Mouse (Mus musculus) forebrain, embryonic 11.5 days (tissue): ENCODE measurements around the gene Prkd1. TPM values are rescaled to one million over a fixed set of nuclear protein-coding genes. Genes with fewer than 3 reads are reported as not detected.

Experiments
- ATAC-seq: fragments of 200-750 bp; cut with Nextera tagmentation; replicated peaks from 2 replicates; pipeline ENCODE4 v1.8.0; 2017; ENCODE audit warnings: moderate TSS enrichment; ENCODE audit not compliant: low FRiP score
- DNase-seq: peaks from one replicate; pipeline ENCODE4 v3.0.0-alpha.2; 2017; ENCODE audit warnings: low spot score
- H3K27ac ChIP-seq: fragments of 300-500 bp; sonication (generic); 2 replicates; pipeline ENCODE4 v1.5.1; 2014; ENCODE audit warnings: low read depth, low read length
- H3K27me3 ChIP-seq: fragments of 300-500 bp; sonication (generic); 2 replicates; pipeline ENCODE4 v1.6.1; 2014; ENCODE audit warnings: mild to moderate bottlenecking, low read length, mixed read lengths; ENCODE audit not compliant: control insufficient read depth, insufficient read depth
- H3K36me3 ChIP-seq: fragments of 300-500 bp; sonication (generic); 2 replicates; pipeline ENCODE4 v1.6.1; 2014; ENCODE audit warnings: mild to moderate bottlenecking, low read length, moderate library complexity, mixed read lengths; ENCODE audit not compliant: control insufficient read depth, insufficient read depth
- H3K4me1 ChIP-seq: fragments of 300-500 bp; sonication (generic); replicated peaks from 2 replicates; pipeline ENCODE4 v1.6.1; 2014; ENCODE audit warnings: low read length, mixed read lengths; ENCODE audit not compliant: control insufficient read depth, insufficient read depth
- H3K4me2 ChIP-seq: fragments of 300-500 bp; sonication (generic); 2 replicates; pipeline ENCODE4 v1.6.1; 2014; ENCODE audit warnings: low read depth, mild to moderate bottlenecking, low read length, moderate library complexity, mixed read lengths; ENCODE audit not compliant: severe bottlenecking
- H3K4me3 ChIP-seq: fragments of 300-500 bp; sonication (generic); 2 replicates; pipeline ENCODE4 v1.5.1; 2014; ENCODE audit warnings: low read depth, low read length
- H3K9ac ChIP-seq: fragments of 300-500 bp; sonication (generic); 2 replicates; pipeline ENCODE4 v1.6.1; 2014; ENCODE audit warnings: low read length
- H3K9me3 ChIP-seq: fragments of 300-500 bp; sonication (generic); 2 replicates; pipeline ENCODE4 v1.6.1; 2016; ENCODE audit warnings: low read length, mixed read lengths; ENCODE audit not compliant: control insufficient read depth
- WGBS: fragments of 180-500 bp; shearing (Covaris S2); extraction: QIAGEN DNeasy Blood & Tissue Kit; methylation state at CpG from one replicate; pipeline ENCODE4 v1.1.7; 2014; 5-methylcytosine and 5-hydroxymethylcytosine counted together
- polyA plus RNA-seq: library from polyadenylated mRNA; unstranded; fragments of >200 nt; fragmentation: Nextera tagmentation; extraction: Ambion mirVana; gene quantifications from 2 replicates; pipeline ENCODE4 v1.2.1, GENCODE M21; 2014

The Prkd1 gene
- polyA plus RNA-seq, 1 experiment from 2014 or later, result 8.5 TPM

DNA sequence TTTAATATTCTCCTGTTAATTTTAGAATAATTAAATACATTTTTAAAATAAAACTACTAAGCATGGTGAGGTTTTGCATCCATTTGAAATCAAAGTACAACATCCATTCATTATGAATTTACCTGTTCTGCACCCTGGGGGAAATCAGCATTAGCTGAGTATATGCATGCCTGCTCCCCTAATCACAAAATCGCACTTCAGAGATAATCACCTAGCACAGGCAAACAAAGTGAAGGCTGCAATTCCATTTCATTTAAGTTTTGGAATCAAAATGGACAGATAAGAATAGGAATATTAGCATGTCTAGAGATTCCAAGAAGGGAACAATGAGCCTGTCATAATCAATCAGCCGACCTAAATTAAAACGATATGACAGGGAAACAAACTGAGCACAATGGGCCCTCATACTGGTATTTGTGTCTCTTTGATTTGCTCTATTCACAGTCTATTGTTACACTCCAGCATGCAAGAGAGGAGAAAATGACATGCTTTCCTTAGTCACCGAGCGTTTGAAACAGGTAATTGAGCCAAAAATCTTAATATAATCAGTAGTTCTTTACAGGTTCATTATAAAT is 218.7 kb downstream of the Prkd1 start:
- ATAC-seq, result no peak
- Histone ChIP-seq H3K27ac (no peak overlapping the region), H3K4me3 (no peak overlapping the region), H3K27me3 (no peaks in the 10 kb centered on the region), H3K36me3 (no peaks in the 10 kb centered on the region), H3K4me2 (no peak overlapping the region), H3K9ac (no peak overlapping the region), H3K9me3 (no peaks in the 10 kb centered on the region), H3K4me1 (no peaks in the 10 kb centered on the region)
- WGBS, result 59% methylated on average over 5 of the region's 5 CpGs
- no peak for DNase-seq

DNA sequence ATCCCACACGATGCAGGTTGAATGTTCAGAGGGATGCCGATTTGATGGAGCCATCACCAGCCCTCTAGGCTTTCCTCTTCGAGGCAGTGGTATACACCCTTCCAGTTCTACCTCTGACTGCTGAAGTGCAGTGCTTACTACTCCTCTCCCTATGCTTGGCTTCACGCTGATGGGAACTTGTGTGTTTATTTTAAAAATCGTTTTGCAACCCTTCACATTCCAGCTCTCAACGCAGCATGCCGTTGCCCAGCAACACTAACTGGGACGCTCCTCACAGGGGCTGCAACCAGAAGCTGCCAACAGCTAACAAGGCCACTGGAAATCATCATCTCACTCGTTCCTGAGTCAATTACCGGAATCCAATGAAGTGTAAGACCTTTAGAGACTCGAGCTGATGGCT is 296.5 kb downstream of the Prkd1 start:
- DNase-seq (peak; percentile 52), ATAC-seq (peak; percentile 58)
- H3K9ac ChIP-seq, result no peak overlapping the region
- H3K27ac ChIP-seq, result no peak overlapping the region
- H3K4me1 ChIP-seq, result no peaks in the 10 kb centered on the region
- 56% methylated on average over 11 of the region's 11 CpGs for WGBS
- no peaks in the 10 kb centered on the region for H3K9me3 ChIP-seq
- H3K4me2 ChIP-seq, result no peak overlapping the region
- H3K27me3 ChIP-seq, result no peaks in the 10 kb centered on the region
- no peak overlapping the region for H3K4me3 ChIP-seq
- no peaks in the 10 kb centered on the region for H3K36me3 ChIP-seq

DNA sequence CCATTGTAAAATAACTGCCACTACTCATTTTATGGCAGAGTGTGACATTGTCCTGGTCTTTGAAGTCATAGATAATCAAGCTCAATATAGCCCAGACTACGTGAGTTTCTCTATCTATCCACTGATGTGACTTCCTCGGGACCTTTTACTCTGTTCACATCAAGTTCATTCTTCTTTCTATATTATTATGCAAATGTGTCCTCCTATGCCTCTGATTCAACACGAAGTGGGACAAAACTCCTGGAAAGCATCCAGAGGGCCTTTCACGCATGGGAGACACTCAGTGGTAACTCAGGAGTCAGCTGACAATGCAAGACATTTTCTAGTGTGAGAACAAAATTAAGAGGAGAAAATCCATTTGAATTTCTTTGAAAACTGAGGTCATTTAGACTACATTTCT is 315.7 kb downstream of the Prkd1 start:
- ATAC-seq, result peak; percentile 72
- H3K9ac ChIP-seq, result no peak overlapping the region
- WGBS, result 28% methylated on average over 4 of the region's 4 CpGs
- no peak overlapping the region for H3K4me3 ChIP-seq
- no peak overlapping the region for H3K27ac ChIP-seq
- no peaks in the 10 kb centered on the region for H3K27me3 ChIP-seq
- no peaks in the 10 kb centered on the region for H3K4me1 ChIP-seq
- H3K4me2 ChIP-seq, result no peak overlapping the region
- DNase-seq, result no peak
- H3K9me3 ChIP-seq, result no peaks in the 10 kb centered on the region
- no peaks in the 10 kb centered on the region for H3K36me3 ChIP-seq

DNA sequence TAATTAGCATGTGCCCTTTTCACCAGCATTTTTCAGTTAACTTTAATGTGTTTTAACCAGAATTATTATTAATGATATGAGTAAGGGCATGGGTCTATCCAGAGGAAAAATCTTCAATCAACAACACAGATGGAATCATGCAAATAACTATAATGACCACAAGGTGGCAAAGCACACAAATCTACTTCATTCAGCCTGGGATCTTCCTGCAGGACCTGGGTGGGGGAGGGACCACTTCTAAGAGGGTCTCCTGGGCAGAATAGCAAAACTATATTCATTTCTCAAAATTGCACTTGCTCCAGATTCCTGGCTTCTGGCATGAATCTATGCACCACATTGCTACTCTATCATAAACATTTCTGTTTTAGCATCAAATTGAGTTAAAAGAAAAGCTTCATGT is 334.3 kb downstream of the Prkd1 start:
- no peak overlapping the region for H3K4me2 ChIP-seq
- H3K4me1 ChIP-seq, result no peaks in the 10 kb centered on the region
- DNase-seq (no peak), ATAC-seq (0 out of 2 replicates have a peak, but pooled peaks have one; percentile 30)
- H3K27ac ChIP-seq, result no peak overlapping the region
- no peak overlapping the region for H3K4me3 ChIP-seq
- H3K9me3 ChIP-seq, result no peaks in the 10 kb centered on the region
- no peaks in the 10 kb centered on the region for H3K36me3 ChIP-seq
- no peaks in the 10 kb centered on the region for H3K27me3 ChIP-seq
- H3K9ac ChIP-seq, result no peak overlapping the region

DNA sequence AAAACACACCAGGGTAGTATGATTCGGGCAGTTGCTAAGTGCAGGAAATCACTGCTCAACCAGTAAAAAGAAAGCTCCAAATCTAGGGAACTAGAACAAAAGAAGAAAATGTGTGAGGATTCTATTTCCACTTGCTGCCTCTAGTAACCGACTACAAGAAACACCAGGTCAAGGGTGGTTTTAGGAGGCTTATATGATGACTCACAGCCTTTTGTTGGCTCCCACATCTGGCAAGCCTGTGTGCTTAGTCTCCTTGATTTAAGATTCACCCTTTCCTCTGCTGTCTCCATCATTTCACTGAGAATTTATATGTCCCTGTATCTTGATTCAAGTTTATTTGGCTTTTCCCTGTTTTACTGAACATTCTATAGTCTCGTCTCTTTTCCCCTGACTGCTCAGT is 339.6 kb downstream of the Prkd1 start:
- Histone ChIP-seq H3K27me3 (no peaks in the 10 kb centered on the region), H3K27ac (no peak overlapping the region), H3K36me3 (no peaks in the 10 kb centered on the region), H3K9ac (no peak overlapping the region), H3K4me2 (no peak overlapping the region), H3K9me3 (no peaks in the 10 kb centered on the region), H3K4me3 (no peak overlapping the region), H3K4me1 (no peaks in the 10 kb centered on the region)
- no peak for DNase-seq
- 79% methylated on average over 3 of the region's 3 CpGs for WGBS
- ATAC-seq, result no peak

DNA sequence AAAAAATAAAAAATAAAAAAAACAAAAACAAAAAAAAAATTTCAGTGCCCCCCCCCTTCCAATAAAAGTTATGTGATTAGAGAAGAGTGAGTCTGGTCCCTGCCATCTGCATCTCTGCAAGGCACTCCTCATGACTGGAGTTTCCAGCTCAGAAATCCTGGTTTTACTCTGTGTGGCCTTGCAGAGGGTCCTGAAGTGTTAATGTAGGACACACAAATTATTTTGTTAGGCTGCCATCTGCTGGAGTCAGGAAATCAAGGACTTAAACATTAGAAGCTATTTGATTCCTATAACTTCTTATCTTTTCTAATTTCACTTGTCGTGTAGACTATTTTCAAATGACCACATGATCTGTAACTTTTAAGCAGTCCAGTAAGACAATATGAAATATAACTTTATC is 347.6 kb downstream of the Prkd1 start:
- Histone ChIP-seq H3K4me3 (no peak overlapping the region), H3K9ac (no peak overlapping the region), H3K27me3 (no peaks in the 10 kb centered on the region), H3K4me2 (no peak overlapping the region), H3K4me1 (no peaks in the 10 kb centered on the region; the same call in 1 of the 2 replicates), H3K36me3 (no peaks in the 10 kb centered on the region), H3K9me3 (no peaks in the 10 kb centered on the region), H3K27ac (no peak overlapping the region)
- DNase-seq, result no peak
- 28% methylated on average over 1 of the region's 1 CpGs for WGBS
- ATAC-seq, result peak; percentile 91

DNA sequence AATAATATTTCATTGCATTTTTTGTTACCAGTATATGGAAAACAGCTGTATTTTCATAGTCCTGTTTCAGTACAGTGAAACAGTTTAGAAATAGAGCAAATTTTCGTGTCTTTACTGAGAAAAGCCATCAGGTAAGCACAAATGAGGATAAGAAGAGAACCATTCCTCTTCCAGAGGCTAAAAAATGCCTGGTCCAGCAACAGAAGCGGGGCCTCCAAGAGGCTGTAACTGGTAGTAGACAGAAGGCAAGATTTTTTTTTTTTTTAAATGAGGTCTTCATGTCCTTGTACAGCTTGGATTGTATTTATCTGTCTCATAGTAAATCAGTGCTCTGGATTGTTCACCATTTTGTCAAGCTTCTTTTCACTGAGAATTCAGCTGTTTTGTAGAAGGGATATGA is 352.8 kb downstream of the Prkd1 start:
- 53% methylated on average over 2 of the region's 2 CpGs for WGBS
- ATAC-seq, result 0 out of 2 replicates have a peak, but pooled peaks have one; percentile 59
- no peak overlapping the region for H3K9ac ChIP-seq
- DNase-seq, result no peak
- no peak overlapping the region for H3K4me3 ChIP-seq
- no peaks in the 10 kb centered on the region for H3K36me3 ChIP-seq
- H3K27ac ChIP-seq, result no peak overlapping the region
- H3K27me3 ChIP-seq, result no peaks in the 10 kb centered on the region
- no peak overlapping the region for H3K4me2 ChIP-seq
- H3K4me1 ChIP-seq, result no peaks in the 10 kb centered on the region; the same call in 1 of the 2 replicates
- no peaks in the 10 kb centered on the region for H3K9me3 ChIP-seq

DNA sequence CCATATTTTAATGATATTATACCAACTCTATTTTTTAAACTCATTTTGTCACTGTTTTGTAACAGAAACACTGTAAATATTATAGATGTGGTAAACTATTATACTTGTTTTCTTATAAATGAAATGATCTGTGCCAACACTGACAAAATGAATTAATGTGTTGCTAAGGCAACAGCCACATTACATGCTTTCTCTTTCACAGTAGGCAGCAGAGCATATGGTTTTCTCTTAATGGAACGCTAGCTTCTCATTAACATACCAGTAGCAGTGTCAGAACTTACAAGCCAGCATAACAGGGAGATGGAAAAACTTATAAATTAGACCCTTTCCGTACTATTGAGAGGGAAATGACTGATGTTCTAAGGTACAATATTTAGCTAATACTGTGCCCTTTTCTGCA is 353.3 kb downstream of the Prkd1 start:
- no peaks in the 10 kb centered on the region for H3K9me3 ChIP-seq

DNA sequence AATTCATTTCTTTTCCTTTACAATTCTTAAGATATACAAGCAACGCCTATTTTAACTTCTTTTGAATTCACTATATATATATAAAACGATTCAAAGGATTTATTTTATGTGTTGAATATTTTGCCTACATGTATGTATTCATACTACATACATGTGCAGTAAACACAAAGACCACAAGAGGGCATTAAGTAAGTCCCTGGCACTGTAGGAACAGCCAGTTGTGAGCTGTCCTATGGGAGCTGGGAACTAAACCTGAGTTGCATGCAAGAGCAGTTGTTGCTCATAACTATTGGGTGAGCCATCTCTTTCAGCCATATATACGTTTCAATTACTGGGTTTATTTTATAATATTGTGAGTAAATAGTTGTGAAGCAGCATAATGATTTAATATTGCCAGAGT is 356.1 kb downstream of the Prkd1 start:
- H3K4me2 ChIP-seq, result no peak overlapping the region
- H3K9ac ChIP-seq, result no peak overlapping the region
- H3K36me3 ChIP-seq, result no peaks in the 10 kb centered on the region
- WGBS, result 78% methylated on average over 3 of the region's 3 CpGs
- DNase-seq, result no peak
- no peaks in the 10 kb centered on the region for H3K4me1 ChIP-seq
- ATAC-seq, result no peak
- H3K27me3 ChIP-seq, result no peaks in the 10 kb centered on the region
- H3K4me3 ChIP-seq, result no peak overlapping the region
- H3K9me3 ChIP-seq, result no peaks in the 10 kb centered on the region
- no peak overlapping the region for H3K27ac ChIP-seq

More for the DNA sequence above, 353.3 kb downstream of the Prkd1 start:
- Histone ChIP-seq H3K9ac (no peak overlapping the region), H3K4me1 (no peaks in the 10 kb centered on the region; the same call in 1 of the 2 replicates), H3K27ac (no peak overlapping the region), H3K4me3 (no peak overlapping the region), H3K36me3 (no peaks in the 10 kb centered on the region), H3K27me3 (no peaks in the 10 kb centered on the region), H3K4me2 (no peak overlapping the region)
- ATAC-seq (peak; percentile 87), DNase-seq (no peak)
- WGBS, result 17% methylated on average over 2 of the region's 2 CpGs
